Comparison of ENCODE assay signal across 22 mouse cellular contexts in genomic region chr5:113090750-113091149, GRCm38 (mm10). TPM values are rescaled to one million over a fixed set of nuclear protein-coding genes. Genes with fewer than 3 reads are reported as not detected.
DNase-seq lines count a peak whose midpoint lies in the region; ATAC-seq lines count a peak whose summit lies in the region.
"Had no signal": no experiment of that assay in that cellular context is flagged by ENCODE, and none has a peak within 500 bp of the region (broad histone marks: within the 10 kb centered on the region; RNA-seq: fewer than 3 reads in every experiment).

No protein-coding gene starts in this region.

- no peaks in the 10 kb centered on the region for H3K4me1 ChIP-seq in forebrain, embryonic 12.5 days
- peaks cover 12% of the 10 kb centered on the region for H3K4me1 ChIP-seq in forebrain, embryonic 16.5 days (replicated peaks; ENCODE audit: control insufficient read depth, insufficient read depth, low read length)
- H3K4me1 ChIP-seq in kidney, embryonic 15.5 days = peaks cover 41% of the 10 kb centered on the region
- peaks cover 20% of the 10 kb centered on the region for H3K4me1 ChIP-seq in neural tube, embryonic 13.5 days (replicated peaks)
- H3K4me1 ChIP-seq: embryonic facial prominence, embryonic 12.5 days; liver, embryonic 12.5 days; neural tube, embryonic 12.5 days had no signal

- no peak overlapping the region for H3K4me3 ChIP-seq in forebrain, embryonic 12.5 days (replicated peaks)
- no peak overlapping the region for H3K4me3 ChIP-seq in forebrain, embryonic 16.5 days (replicated peaks; ENCODE audit: low read length)
- no peak overlapping the region for H3K4me3 ChIP-seq in kidney, embryonic 15.5 days (replicated peaks)
- H3K4me3 ChIP-seq in neural tube, embryonic 13.5 days = no peak overlapping the region
- H3K4me3 ChIP-seq: embryonic facial prominence, embryonic 12.5 days; liver, embryonic 12.5 days; neural tube, embryonic 12.5 days had no signal

- 0 out of 2 replicates have a peak overlapping the region, but pooled peaks have one; percentile 13 for H3K27ac ChIP-seq in forebrain, embryonic 12.5 days
- no peak overlapping the region for H3K27ac ChIP-seq in forebrain, embryonic 16.5 days (ENCODE audit: low read length)
- no peak overlapping the region for H3K27ac ChIP-seq in kidney, embryonic 15.5 days
- no peak overlapping the region for H3K27ac ChIP-seq in neural tube, embryonic 13.5 days (replicated peaks)
- H3K27ac ChIP-seq: embryonic facial prominence, embryonic 12.5 days; liver, embryonic 12.5 days; neural tube, embryonic 12.5 days had no signal

- H3K9me3 ChIP-seq in forebrain, embryonic 12.5 days = no peaks in the 10 kb centered on the region
- no peaks in the 10 kb centered on the region for H3K9me3 ChIP-seq in forebrain, embryonic 16.5 days (ENCODE audit: control insufficient read depth, low read length)
- H3K9me3 ChIP-seq in kidney, embryonic 15.5 days (replicated peaks) = no peaks in the 10 kb centered on the region
- H3K9me3 ChIP-seq in neural tube, embryonic 13.5 days = no peaks in the 10 kb centered on the region
- H3K9me3 ChIP-seq: embryonic facial prominence, embryonic 12.5 days; liver, embryonic 12.5 days; neural tube, embryonic 12.5 days had no signal

- WGBS in forebrain, embryonic 12.5 days = 90% methylated on average over 11 of the region's 11 CpGs
- WGBS in forebrain, embryonic 16.5 days = 93% methylated on average over 11 of the region's 11 CpGs
- 51% methylated on average over 11 of the region's 11 CpGs for WGBS in kidney, embryonic 15.5 days
- WGBS in neural tube, embryonic 13.5 days = 87% methylated on average over 11 of the region's 11 CpGs

- DNase-seq in kidney, adult 9 months = no peak
- no peak for DNase-seq in neural tube, embryonic 10.5 days (ENCODE audit: extremely low spot score, low spot score)
- no peak for DNase-seq in adrenal gland, postnatal 14 days
- no peak for DNase-seq in urinary bladder, postnatal 14 days (ENCODE audit: low spot score)
- DNase-seq: gastrocnemius, postnatal 25 days; layer of hippocampus, postnatal 36 days; right cerebral cortex, postnatal 25 days had no signal

- no peak overlapping the region for H3K9ac ChIP-seq in forebrain, embryonic 12.5 days
- no peak overlapping the region for H3K9ac ChIP-seq in forebrain, embryonic 16.5 days (replicated peaks; ENCODE audit: low read depth, low read length)
- no peak overlapping the region for H3K9ac ChIP-seq in kidney, embryonic 15.5 days
- H3K9ac ChIP-seq in neural tube, embryonic 13.5 days = no peak overlapping the region
- H3K9ac ChIP-seq: embryonic facial prominence, embryonic 12.5 days; liver, embryonic 12.5 days; lung, embryonic 14.5 days; neural tube, embryonic 12.5 days had no signal

- ATAC-seq in forebrain, embryonic 12.5 days (ENCODE audit: low FRiP score) = 0 out of 2 replicates have a peak, but pooled peaks have one; percentile 4
- ATAC-seq in forebrain, embryonic 16.5 days = no peak
- peak; percentile 49 for ATAC-seq in kidney, embryonic 15.5 days (replicated peaks; ENCODE audit: low FRiP score)
- ATAC-seq in neural tube, embryonic 13.5 days (ENCODE audit: low read depth) = peak; percentile 25; the same call in 1 of the 2 replicates
- ATAC-seq: inflammation-experienced regulatory T-cells, adult 6 months; liver, embryonic 12.5 days had no signal

- peaks cover 14% of the 10 kb centered on the region for H3K36me3 ChIP-seq in forebrain, embryonic 12.5 days (replicated peaks)
- H3K36me3 ChIP-seq in forebrain, embryonic 16.5 days (ENCODE audit: control insufficient read depth, insufficient read depth) = no peaks in the 10 kb centered on the region
- H3K36me3 ChIP-seq in kidney, embryonic 15.5 days = peaks cover 50% of the 10 kb centered on the region
- no peaks in the 10 kb centered on the region for H3K36me3 ChIP-seq in neural tube, embryonic 13.5 days
- H3K36me3 ChIP-seq: embryonic facial prominence, embryonic 12.5 days; neural tube, embryonic 12.5 days had no signal

- no peaks in the 10 kb centered on the region for H3K27me3 ChIP-seq in forebrain, embryonic 12.5 days
- H3K27me3 ChIP-seq in forebrain, embryonic 16.5 days (replicated peaks; ENCODE audit: control insufficient read depth, insufficient read depth, low read length) = no peaks in the 10 kb centered on the region
- H3K27me3 ChIP-seq in kidney, embryonic 15.5 days = no peaks in the 10 kb centered on the region
- no peaks in the 10 kb centered on the region for H3K27me3 ChIP-seq in neural tube, embryonic 13.5 days
- H3K27me3 ChIP-seq: CH12.LX; embryonic facial prominence, embryonic 12.5 days; liver, embryonic 12.5 days; neural tube, embryonic 12.5 days had no signal

- H3K4me2 ChIP-seq in forebrain, embryonic 12.5 days = no peak overlapping the region
- no peak overlapping the region for H3K4me2 ChIP-seq in forebrain, embryonic 16.5 days (ENCODE audit: low read length)
- H3K4me2 ChIP-seq in kidney, embryonic 15.5 days = no peak overlapping the region
- H3K4me2 ChIP-seq in neural tube, embryonic 13.5 days = no peak overlapping the region
- H3K4me2 ChIP-seq: embryonic facial prominence, embryonic 12.5 days; liver, embryonic 12.5 days; lung, embryonic 14.5 days; neural tube, embryonic 12.5 days had no signal

RNA-seq across cellular contexts. Expression of gene Crybb3, which starts 9.4 kb away (rescaled TPM):
- polyA plus RNA-seq in forebrain, embryonic 12.5 days (2016; fragmentation: Nextera tagmentation; extraction: Ambion mirVana) = 0.95 and 1.1 TPM in 2 replicates
- 0.56 and 0.94 TPM in 2 replicates for polyA plus RNA-seq in forebrain, embryonic 16.5 days (2015; fragmentation: Nextera tagmentation; extraction: Ambion mirVana)
- 1.1 and 1.2 TPM in 2 replicates for polyA plus RNA-seq in kidney, embryonic 15.5 days (2015; fragmentation: Nextera tagmentation; extraction: Ambion mirVana)
- 0.96 and 1.1 TPM in 2 replicates for polyA plus RNA-seq in neural tube, embryonic 13.5 days (2015; fragmentation: Nextera tagmentation; extraction: Ambion mirVana)
- total RNA-seq in adrenal gland, postnatal 14 days (2021) = 1.4 and 2.2 TPM in 2 replicates
- total RNA-seq: CH12.LX; common myeloid progenitor, adult 5-6 weeks had no signal
- polyA plus RNA-seq: liver, embryonic 12.5 days had no signal

RNA-seq across cellular contexts. Expression of gene Crybb2, which starts 20.8 kb away (rescaled TPM):
- polyA plus RNA-seq in forebrain, embryonic 12.5 days (2016; fragmentation: Nextera tagmentation; extraction: Ambion mirVana) = not detected in 2 replicates
- not detected in 2 replicates for polyA plus RNA-seq in forebrain, embryonic 16.5 days (2015; fragmentation: Nextera tagmentation; extraction: Ambion mirVana)
- not detected in 2 replicates for polyA plus RNA-seq in kidney, embryonic 15.5 days (2015; fragmentation: Nextera tagmentation; extraction: Ambion mirVana)
- polyA plus RNA-seq in neural tube, embryonic 13.5 days (2015; fragmentation: Nextera tagmentation; extraction: Ambion mirVana) = not detected in 2 replicates
- total RNA-seq in adrenal gland, postnatal 14 days (2021) = not detected in 2 replicates
- total RNA-seq: adrenal gland, postnatal 25 days; CH12.LX; common myeloid progenitor, adult 5-6 weeks; gastrocnemius, postnatal 25 days; heart, postnatal 10 days; layer of hippocampus, postnatal 36 days; left cerebral cortex, postnatal 25 days had no signal
- polyA plus RNA-seq: cerebellum, adult 2 months; embryonic facial prominence, embryonic 12.5 days; inflammation-experienced regulatory T-cells, adult 6 months; liver, embryonic 12.5 days; lung, embryonic 14.5 days; neural tube, embryonic 12.5 days had no signal
